Mouse (Mus musculus): ENCODE measurements around the gene Prm2.

Gene Prm2

GRCm38 (mm10) chr16:10777579-10778160 lies 18.3 kb downstream of the Prm2 start:
- DNase-seq (ENCODE audit: low read depth, low spot score) = no peak

DNA sequence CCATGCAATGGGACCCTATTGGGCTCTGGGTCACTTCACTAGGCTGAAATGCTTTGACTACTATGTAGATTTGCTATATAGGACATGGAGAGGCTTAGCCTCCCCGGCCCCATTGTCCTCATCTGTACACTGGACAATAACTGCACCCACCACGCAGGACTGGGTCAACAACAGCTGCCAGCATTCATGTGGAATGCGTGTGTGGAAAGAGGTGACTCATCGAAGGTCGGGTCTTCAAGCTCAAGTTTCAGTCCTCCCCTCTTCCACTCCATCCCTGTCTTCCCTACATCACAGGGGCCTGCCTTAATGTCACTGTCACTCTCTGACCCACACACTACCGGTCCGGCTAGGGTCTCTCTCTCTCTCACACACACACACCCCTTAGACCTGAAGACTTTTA lies 19.6 kb downstream of the Prm2 start:
- DNase-seq (ENCODE audit: low read depth, low spot score) = no peak

GRCm38 (mm10) chr16:10774726-10775125 lies 21.2 kb downstream of the Prm2 start:
- no peak for DNase-seq (ENCODE audit: low read depth, low spot score)

GRCm38 (mm10) chr16:10773543-10773942 lies 22.4 kb downstream of the Prm2 start:
- DNase-seq (ENCODE audit: low read depth, low spot score) = no peak

DNA sequence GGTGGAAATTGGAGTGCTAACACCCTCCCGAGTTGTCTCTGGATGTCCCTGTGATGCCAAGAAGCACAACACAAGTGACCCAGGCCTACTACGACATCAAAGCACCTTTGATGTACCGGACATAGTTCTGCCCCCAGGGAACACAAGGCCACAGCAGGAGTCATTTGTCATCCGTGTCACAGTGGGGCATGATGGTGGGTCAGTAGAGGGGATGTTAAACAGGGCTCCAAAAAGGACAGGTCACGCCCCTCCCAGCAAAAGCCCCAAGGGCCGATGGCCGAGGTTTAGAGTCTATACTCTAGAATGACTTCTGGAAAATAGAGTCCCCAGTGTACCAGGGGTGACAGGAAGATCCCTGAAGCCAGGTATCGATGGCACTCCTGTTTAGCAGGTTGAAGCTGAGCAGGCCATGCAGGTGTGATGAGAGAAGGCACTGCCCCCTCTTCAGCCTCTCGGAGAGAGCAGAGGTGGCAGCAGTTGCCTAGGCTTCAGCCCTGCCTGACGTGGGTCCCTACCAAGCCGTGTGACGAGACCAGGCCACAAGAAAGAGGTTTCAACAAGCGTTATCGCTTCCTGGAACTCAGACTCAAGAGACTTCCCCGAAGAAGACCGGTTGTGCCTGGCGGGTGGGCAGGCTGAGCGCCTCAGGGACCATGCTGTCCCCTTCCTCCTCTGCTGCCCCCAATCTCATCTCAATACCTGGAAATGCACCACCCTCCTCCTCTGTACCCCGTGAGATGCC lies 24.0 kb downstream of the Prm2 start:
- no peak for DNase-seq (ENCODE audit: low read depth, low spot score)

DNA sequence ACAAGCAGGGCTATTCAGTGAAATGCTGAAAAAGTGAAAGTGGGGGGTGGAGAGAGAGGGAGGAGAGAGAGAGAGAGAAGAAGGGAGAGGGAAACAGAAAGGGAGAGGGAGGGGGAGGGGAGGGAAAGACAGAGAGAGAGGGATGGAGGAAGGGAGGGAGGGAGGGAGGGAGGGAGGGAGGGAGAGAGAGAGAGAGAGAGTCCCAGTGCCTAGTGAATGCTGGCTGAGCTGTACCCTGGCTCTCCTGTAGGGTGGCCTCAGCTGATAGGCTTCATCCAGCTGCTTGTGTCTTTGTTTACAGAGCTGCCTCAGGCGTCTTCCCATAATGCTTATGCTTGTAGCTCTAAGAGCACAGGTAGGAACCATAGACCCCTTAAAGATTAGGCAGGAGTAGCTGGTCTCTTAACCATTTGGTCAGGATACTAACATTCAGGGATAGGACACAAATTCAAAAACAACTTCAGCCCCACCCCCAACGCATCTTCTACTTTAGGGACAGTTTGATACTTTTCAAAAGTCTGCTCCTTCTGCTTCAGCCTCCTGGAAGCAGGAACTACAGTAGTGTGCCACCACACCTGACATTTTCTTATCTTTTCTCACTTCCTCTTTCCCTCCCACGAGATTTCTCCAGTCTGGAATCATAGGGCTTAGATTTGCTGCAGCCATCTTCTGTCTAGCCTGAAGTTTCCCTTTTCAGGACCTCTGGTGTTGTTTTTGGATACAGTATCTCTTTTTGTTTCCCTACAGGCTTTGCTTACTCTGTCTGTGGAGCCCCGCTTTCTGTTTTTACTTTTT lies 25.2 kb downstream of the Prm2 start:
- no peak for DNase-seq (ENCODE audit: low read depth, low spot score)

DNA sequence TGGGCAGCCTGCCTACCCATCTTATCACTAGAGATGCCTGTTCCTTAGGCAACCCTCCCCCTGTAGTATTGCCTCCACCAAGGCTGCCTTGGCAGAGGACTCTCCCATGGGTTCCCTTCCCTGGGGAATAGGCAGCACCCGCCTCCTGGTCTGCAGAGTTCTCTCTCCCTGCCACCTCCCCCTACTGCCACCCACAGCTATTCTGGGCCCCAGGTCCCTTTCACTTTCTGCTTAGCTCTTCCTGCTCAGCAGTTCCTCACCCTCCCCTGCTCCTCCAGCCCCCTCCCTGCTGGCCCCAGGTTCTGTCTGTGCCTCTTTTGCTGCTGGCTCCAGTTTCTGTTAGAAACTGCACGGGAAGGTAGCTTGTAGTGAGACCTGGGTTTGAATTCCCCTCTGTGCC lies 26.3 kb downstream of the Prm2 start:
- DNase-seq (ENCODE audit: low read depth, low spot score) = no peak

DNA sequence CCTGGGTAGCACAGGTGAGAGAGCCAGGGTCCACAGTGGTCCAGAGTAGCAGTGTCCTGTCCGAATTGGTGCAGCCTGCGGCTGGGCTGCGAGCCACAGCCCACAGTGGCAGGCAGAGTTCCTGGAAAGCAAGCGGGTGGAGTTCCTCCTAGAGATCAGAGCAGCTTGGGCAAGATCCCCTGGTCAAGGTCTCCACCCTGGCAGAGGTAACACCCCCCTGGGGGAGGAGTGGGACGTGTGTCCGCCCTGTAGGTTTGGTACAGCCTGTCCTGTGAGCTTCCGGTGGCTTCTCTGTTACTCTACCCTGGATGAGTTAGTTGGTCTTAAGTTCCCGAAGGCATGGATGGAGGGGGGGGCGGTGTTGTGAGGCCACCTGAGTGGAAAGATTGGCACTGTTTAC lies 27.1 kb downstream of the Prm2 start:
- DNase-seq (ENCODE audit: low read depth, low spot score) = no peak

- peak; percentile 77 for DNase-seq (ENCODE audit: low read depth, low spot score)
These were observed 28.8 kb downstream of the Prm2 start for GRCm38 (mm10) chr16:10767158-10767557.

DNA sequence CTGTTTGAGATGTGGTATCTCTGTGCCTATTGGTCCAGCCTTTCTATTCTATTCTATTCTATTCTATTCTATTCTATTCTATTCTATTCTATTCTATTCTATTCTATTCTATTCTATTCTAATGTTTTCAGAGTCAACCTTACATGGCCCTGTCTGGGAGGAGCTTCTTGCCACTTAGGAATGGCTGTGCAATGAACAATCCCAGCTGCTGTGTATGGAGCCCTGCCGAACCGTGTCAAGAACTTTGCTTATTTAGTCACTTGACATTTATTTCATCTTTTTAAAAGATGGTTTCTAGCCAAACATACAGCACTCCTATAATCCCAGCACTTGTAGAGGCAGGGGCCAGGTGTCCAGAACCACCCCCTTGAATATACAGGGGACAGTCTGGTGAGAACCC lies 31.6 kb downstream of the Prm2 start:
- no peak for DNase-seq (ENCODE audit: low read depth, low spot score)

- DNase-seq (ENCODE audit: low read depth, low spot score) = no peak
These were observed 32.2 kb downstream of the Prm2 start for GRCm38 (mm10) chr16:10763540-10764264.

DNA sequence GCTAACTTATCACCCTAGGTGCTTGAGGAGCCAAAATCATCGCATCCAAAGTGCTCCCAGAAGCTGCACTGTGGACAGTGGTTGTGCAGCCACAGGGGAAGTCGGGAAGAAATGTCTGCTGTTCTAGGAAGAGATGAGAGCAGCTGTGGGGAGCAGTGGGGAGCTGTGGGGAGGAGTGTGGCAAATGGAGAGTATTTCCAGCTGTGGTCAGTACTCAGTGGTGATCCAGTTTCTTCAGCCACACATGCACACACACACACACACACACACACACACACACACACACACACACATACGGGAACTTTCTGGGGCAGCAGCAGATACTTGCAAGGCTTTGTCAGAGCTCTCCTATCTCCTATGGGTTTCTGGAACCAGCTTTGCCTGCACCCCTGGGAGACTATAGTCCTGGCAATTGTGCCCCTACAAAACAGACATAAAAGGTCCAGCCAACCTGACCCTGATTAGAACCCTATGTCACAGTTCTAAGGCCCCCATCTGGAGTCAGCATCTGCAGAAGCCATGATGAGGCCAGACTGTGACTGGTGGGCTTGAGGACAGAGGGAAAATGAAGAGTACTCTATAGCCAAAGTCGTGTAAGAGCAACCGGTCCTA lies 33.3 kb downstream of the Prm2 start:
- DNase-seq (ENCODE audit: low read depth, low spot score) = no peak

- no peak for DNase-seq (ENCODE audit: low read depth, low spot score)
These were observed 34.8 kb downstream of the Prm2 start for GRCm38 (mm10) chr16:10761182-10761581.

DNA sequence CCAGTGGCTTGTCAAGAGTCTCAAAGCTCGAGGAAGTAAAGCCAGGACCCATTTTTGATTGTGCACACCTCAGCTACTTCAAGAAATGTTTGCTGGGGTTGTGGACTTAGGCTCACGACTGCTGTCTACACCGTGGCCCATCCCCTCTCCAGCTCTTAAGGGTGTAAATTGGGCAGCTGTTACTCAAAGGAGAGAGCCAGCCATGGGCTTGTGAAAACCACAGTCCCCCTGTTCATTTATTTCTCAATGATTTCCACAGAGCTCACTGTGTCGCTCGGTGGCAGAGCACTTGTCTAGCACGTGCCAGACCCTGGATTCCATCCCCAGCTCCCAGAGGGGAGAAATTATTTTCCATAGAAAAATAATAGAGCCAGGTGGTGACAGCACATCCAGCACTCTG lies 39.8 kb downstream of the Prm2 start:
- DNase-seq (ENCODE audit: low read depth, low spot score) = no peak

DNA sequence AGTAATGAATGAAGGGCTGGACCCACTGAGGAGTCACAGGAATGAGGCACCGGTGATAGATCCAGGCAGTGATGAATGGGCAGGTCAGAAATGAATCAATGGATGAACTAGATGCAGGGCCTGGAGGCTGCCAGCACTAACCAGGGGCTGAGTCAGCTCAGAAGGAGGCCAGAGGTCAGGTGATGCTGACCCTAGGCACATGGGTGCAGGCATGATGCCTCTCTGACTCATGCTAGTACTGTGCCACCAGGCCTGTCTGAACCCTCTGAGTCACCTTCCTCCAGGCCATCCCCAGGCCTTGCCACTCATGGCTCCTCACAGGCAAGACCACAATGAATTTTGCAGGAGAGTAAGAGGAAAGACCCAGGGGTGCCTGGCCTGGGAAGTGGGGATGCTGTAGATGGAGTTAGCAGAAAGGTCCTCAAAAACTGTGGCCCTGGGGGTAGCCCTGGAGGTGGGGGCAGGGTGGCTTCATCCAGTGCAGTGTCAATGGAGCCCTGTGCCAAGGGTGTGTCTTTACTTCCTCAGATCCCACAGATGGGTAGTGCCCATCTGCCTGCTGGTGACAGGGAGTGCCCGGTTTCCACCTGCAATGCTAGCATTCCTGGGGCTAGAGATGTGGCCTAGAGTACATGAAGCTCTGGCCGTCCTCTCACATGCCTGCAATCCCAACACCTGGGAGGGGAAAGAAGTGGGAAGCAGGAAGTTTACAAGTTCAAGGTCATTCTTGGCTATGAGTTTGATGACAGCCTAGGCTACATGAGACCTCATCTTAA lies 41.2 kb downstream of the Prm2 start:
- DNase-seq (ENCODE audit: low read depth, low spot score) = no peak

- no peak for DNase-seq (ENCODE audit: low read depth, low spot score)
These were observed 46.1 kb downstream of the Prm2 start for GRCm38 (mm10) chr16:10749824-10750223.

- no peak for DNase-seq (ENCODE audit: low read depth, low spot score)
These were observed 46.7 kb downstream of the Prm2 start for GRCm38 (mm10) chr16:10749226-10749625.

Measured in mesoderm, embryonic 11.5 days (tissue).